Mouse (Mus musculus) bone marrow macrophage, adult 2 months (primary cell): ENCODE measurements around the gene Olfr49. TPM values are rescaled to one million over a fixed set of nuclear protein-coding genes. Genes with fewer than 3 reads are reported as not detected.
"Not testable (repeated sequence)": the region's sequence is repeated elsewhere in the genome, so short reads cannot be mapped to it uniquely, and the experiment has no call there.

Experiments
- H3K27ac ChIP-seq: 2 replicates; pipeline ENCODE4 v1.5.1; 2012; ENCODE audit warnings: low read depth, low read length; ENCODE audit not compliant: insufficient read depth
- H3K4me1 ChIP-seq: 2 replicates; pipeline ENCODE4 v1.6.1; 2012; ENCODE audit warnings: low read length; ENCODE audit not compliant: control insufficient read depth, insufficient read depth
- H3K4me3 ChIP-seq: 2 replicates; pipeline ENCODE4 v1.5.1; 2012; ENCODE audit warnings: mild to moderate bottlenecking, low read length, moderate library complexity; ENCODE audit not compliant: insufficient read depth
- CTCF ChIP-seq: IDR thresholded peaks from 2 replicates; pipeline ENCODE4 v1.5.1; 2012; ENCODE audit warnings: low read depth, mild to moderate bottlenecking, low read length, moderate library complexity
- POLR2A ChIP-seq: IDR thresholded peaks from 2 replicates; pipeline ENCODE4 v1.6.1; 2012; ENCODE audit warnings: mild to moderate bottlenecking, low read depth, low read length, borderline replicate concordance
- polyA plus RNA-seq: library from polyadenylated mRNA; stranded (reverse); fragments of >200 nt; gene quantifications from 2 replicates; pipeline ENCODE4 v1.2.4, GENCODE M21; 2012; ENCODE audit not compliant: missing spikeins, insufficient read depth, insufficient read length

Gene Olfr49
- polyA plus RNA-seq, 1 experiment, result not detected

- Histone ChIP-seq H3K27ac (no peak overlapping the region), H3K4me3 (no peak overlapping the region), H3K4me1 (peaks cover 37% of the 10 kb centered on the region)
- TF ChIP-seq POLR2A (no peak), CTCF (no peak)
Observed at GRCm38 (mm10) chr14:54232143-54232542, 52.6 kb downstream of the Olfr49 start.

- Histone ChIP-seq H3K4me3 (no peak overlapping the region), H3K27ac (no peak overlapping the region), H3K4me1 (peaks cover 42% of the 10 kb centered on the region)
- TF ChIP-seq POLR2A (no peak), CTCF (no peak)
Observed at GRCm38 (mm10) chr14:54231176-54231956, 53.4 kb downstream of the Olfr49 start.

GRCm38 (mm10) chr14:54230638-54231150 lies 54.0 kb downstream of the Olfr49 start:
- no peak for TF ChIP-seq CTCF
- no peak for TF ChIP-seq POLR2A
- H3K27ac ChIP-seq, result no peak overlapping the region
- H3K4me3 ChIP-seq, result no peak overlapping the region
- H3K4me1 ChIP-seq, result peaks cover 42% of the 10 kb centered on the region

GRCm38 (mm10) chr14:54229849-54230248 lies 54.9 kb downstream of the Olfr49 start:
- not testable (repeated sequence) for H3K27ac ChIP-seq, H3K4me3 ChIP-seq
- H3K4me1 ChIP-seq, result peaks cover 42% of the 10 kb centered on the region

- Histone ChIP-seq H3K4me1 (peaks cover 42% of the 10 kb centered on the region), H3K27ac (no peak overlapping the region), H3K4me3 (no peak overlapping the region)
- no peak for TF ChIP-seq CTCF
- TF ChIP-seq POLR2A, result no peak
Observed at GRCm38 (mm10) chr14:54228933-54229713, 55.6 kb downstream of the Olfr49 start.

- Histone ChIP-seq H3K4me1 (peaks cover 38% of the 10 kb centered on the region), H3K4me3 (no peak overlapping the region), H3K27ac (no peak overlapping the region)
- TF ChIP-seq CTCF, result no peak
- TF ChIP-seq POLR2A, result no peak
Observed at GRCm38 (mm10) chr14:54228501-54228900, 56.2 kb downstream of the Olfr49 start.

Other genes with a start within 250 kb of the Olfr49 start
- gene Dad1, start 30.8 kb downstream of the Olfr49 start, polyA plus RNA-seq, result 121 and 130 TPM in 2 replicates
- 75.4 and 82.0 TPM in 2 replicates for gene Abhd4, start 30.8 kb downstream of the Olfr49 start, polyA plus RNA-seq
- gene Oxa1l, start 75.9 kb upstream of the Olfr49 start, polyA plus RNA-seq, result 84.0 and 93.1 TPM in 2 replicates
- gene Slc7a7, start 132.8 kb upstream of the Olfr49 start, polyA plus RNA-seq, result 30.9 and 32.7 TPM in 2 replicates
- 88.5 and 89.7 TPM in 2 replicates for gene Mrpl52, start 142.0 kb upstream of the Olfr49 start, polyA plus RNA-seq
- gene Mmp14, start 146.7 kb upstream of the Olfr49 start, polyA plus RNA-seq, result 20.2 and 24.9 TPM in 2 replicates
- gene Lrp10, start 179.2 kb upstream of the Olfr49 start, polyA plus RNA-seq, result 64.2 and 81.2 TPM in 2 replicates
- gene Rem2, start 191.2 kb upstream of the Olfr49 start, polyA plus RNA-seq, result not detected in 2 replicates
- 14.7 and 16.1 TPM in 2 replicates for gene Prmt5, start 232.6 kb upstream of the Olfr49 start, polyA plus RNA-seq